Mouse (Mus musculus) layer of hippocampus, adult 11-12 months (tissue): Measurements from ENCODE around the gene Rangap1.
A peak's percentile ranks its signal among the peaks of the same experiment; 100 is the strongest.

Experiments
- DNase-seq: peaks from one replicate; pipeline ENCODE4 v3.0.0; 2022; ENCODE audit warnings: low spot score

Gene Rangap1

GRCm38 (mm10) chr15:81697175-81697574 is 48.2 kb downstream of the Rangap1 start, which contains the start of gene Chadl:
Gene Chadl (minus strand): TSS chr15:81697287.
- DNase-seq, result peak; percentile 52

DNA sequence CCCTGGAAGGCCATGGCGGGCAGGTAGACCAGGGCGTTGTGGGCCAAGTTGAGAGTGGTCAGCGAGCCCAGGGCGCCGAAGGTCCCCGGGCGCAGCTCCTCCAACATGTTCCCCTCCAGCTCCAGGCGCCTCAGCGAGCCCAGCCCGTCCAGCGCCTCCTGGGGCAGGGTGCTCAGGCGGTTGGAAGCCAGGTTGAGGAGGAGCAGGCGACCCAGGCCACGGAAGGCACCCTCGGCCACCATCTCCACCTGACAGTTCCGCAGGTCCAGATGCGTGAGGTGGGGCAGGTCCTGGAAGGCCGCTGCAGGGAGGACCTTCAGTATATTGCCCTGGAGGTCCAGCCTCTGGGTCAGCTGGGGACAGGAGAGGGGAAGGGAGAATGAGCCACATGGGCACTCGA is 50.4 kb downstream of the Rangap1 start:
- no peak for DNase-seq

DNA sequence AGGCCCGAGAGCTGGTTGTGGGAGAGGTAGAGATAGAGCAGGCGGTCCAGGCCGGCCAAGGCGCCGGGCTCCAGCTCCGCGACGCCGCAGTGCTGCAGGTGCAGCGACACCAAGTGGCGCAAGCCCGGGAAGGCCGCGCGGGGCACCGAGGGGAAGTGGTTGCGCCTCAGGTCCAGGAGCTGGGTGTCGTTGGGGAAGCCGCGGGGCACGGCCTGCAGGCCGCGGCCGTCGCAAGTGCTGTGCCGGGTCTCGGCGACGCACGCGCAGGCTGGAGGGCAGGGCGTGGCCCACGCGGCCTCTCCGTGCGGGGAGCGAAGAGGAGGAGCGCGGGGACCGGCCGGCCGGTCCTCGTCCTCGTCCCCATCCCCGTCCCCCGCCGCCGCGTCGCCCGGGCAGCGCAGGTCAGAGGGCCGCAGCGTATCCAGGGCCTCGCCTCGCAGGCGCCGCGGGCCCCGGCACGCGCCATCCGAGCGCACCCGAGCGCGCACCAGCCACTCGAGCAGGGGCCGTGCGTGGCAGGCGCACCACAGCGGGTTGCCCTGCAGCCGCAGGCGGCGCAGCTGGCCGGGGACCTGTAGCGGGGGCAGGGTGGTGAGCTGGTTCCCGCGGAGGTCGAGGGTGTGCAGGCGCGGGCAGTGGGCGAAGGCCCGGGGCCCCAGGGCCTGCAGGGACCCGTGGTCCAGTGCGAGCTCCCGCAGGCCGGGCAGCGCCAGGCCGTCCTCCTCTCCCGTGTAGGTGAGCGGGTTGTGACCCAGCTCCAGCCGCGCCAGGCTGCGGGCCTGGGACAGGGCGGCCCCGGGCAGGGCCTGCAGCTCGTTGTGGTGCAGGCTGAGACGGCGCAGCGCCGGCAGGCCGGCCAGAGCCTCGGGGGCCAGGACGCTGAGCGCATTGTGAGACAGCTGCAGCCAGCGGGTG is 51.1 kb downstream of the Rangap1 start:
- DNase-seq, result peak; percentile 79

GRCm38 (mm10) chr15:81693366-81693966 is 51.9 kb downstream of the Rangap1 start:
- DNase-seq, result no peak

DNA sequence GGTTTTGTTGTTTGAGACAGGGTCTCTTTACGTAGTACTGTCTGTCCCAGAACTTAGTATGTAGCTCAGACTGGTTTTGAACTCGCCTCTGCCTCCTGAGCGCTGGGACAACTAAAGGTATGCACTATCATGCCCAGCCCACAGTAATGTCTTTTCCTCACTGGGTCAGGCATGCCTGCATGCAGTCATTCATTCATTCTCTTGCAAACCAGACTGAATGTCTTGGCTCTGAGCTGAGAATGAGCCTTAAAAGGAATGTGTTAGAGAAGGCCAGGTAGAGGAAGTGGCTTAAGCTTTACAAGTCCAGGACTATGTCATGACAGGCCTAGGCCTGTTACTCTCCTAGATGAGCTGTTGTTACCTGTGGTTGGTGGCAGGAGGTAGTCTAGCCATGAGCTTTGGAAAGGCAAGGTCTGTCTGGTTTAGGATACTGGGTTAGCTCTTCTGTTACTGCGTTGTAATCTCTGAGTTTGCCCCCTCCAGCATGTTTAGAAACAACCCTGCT is 65.0 kb downstream of the Rangap1 start:
- no peak for DNase-seq

DNA sequence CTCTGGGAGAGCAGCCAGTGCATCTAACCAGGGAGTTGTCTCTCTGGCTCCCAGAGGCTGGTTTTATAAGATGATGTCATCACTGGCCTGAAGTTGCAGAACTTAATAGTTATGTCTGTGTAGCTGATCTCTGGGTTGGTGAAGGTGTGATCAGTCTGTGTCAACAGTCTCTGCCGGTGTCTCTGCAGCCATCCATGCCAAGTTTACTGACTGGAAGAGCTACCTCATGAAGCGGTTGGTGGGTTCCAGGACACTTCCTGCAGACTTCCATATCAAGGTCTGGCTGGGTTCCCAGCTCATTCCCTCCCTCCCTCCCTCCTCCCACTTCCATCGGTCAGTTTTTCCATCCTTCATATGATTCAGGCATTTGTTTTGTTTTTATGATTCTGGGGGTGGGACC is 68.7 kb downstream of the Rangap1 start:
- no peak for DNase-seq

DNA sequence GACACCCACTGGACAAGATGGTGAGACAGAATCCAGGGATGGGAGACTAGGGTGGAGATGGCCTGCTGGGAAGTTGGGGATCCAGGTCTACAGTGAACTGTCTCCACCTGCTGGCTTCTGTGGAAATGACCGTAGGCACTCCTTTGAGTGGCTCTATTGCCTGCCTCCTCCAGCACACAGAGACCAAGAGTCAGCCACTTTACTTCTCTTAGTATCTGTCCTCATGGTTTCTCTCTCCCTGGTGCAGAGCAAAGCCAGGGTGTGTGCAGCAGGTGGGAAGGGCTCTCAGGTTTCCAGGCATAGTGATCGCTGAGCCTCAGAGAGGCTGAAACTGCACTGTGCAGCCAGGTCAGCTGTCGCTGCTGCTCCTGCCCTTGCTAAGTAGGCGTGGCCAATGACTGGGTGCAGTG is 75.1 kb downstream of the Rangap1 start:
- DNase-seq, result peak; percentile 51

DNA sequence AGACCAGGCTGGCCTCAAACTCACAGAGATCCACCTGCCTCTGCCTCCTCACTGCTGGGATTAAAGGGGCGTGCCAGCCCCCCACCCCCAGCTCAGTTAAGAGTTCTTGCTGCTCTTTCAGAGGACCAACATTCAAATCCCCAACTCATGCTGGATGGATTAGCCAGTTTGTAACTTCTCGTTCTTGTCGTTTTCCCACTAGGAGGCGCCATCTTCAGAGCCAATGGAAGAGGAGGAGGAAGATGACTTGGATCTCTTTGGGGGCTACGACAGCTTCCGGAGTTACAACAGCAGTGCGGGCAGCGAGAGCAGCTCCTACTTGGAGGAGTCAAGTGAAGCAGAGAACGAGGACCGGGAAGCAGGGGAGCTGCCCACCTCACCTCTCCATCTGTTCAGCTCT is 78.4 kb downstream of the Rangap1 start:
- no peak for DNase-seq

GRCm38 (mm10) chr15:81663697-81664561 is 81.4 kb downstream of the Rangap1 start, which contains the start of gene L3mbtl2:
Gene L3mbtl2 (plus strand): TSS chr15:81663889.
- peak; percentile 91 for DNase-seq

DNA sequence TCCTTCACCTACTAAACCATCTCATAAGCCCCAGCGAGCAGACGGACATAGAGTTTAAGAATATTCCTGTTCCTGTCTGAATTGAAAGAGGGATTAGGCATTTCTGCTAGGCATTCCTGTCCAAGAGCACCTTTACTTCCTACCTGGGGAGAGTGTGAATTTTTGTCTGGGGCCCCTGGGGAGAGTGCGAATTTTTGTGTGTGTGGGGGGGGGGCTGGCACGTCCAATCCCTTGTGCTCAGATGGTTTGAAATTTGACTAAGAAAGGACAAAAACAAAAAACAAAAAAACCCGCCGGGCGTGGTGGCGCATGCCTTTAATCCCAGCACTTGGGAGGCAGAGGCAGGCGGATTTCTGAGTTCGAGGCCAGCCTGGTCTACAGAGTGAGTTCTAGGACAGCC is 82.0 kb downstream of the Rangap1 start:
- DNase-seq, result no peak

GRCm38 (mm10) chr15:81661701-81662100 is 83.6 kb downstream of the Rangap1 start:
- DNase-seq, result no peak
